ENCODE assay signal across 10 mouse cellular contexts in genomic region chr4:139623434-139624115, GRCm38 (mm10). TPM values are rescaled to one million over a fixed set of nuclear protein-coding genes. Genes with fewer than 3 reads are reported as not detected.
DNase-seq lines count a peak whose midpoint lies in the region; ATAC-seq and TF ChIP-seq lines count a peak whose summit lies in the region.
"Had no signal": no experiment of that assay in that cellular context is flagged by ENCODE, and none has a peak within 500 bp of the region (broad histone marks: within the 10 kb centered on the region; RNA-seq: fewer than 3 reads in every experiment).

No protein-coding gene starts in this region.

- H3K36me3 ChIP-seq in intestine, embryonic 14.5 days (ENCODE audit: control insufficient read depth, insufficient read depth, low read length) = no peaks in the 10 kb centered on the region
- H3K36me3 ChIP-seq in midbrain, embryonic 14.5 days (ENCODE audit: control insufficient read depth, insufficient read depth, low read length) = 0 out of 2 replicates have a peak, but pooled peaks cover 3% of the 10 kb centered on the region

- peaks cover 2% of the 10 kb centered on the region; the same call in 1 of the 2 replicates for H3K4me1 ChIP-seq in cortical plate, adult 2 months (ENCODE audit: control insufficient read depth, insufficient read depth, low read length)
- peaks cover 19% of the 10 kb centered on the region for H3K4me1 ChIP-seq in intestine, embryonic 14.5 days (replicated peaks; ENCODE audit: control insufficient read depth, insufficient read depth, low read length)
- H3K4me1 ChIP-seq in midbrain, embryonic 14.5 days (ENCODE audit: control insufficient read depth, insufficient read depth, low read length) = peaks cover 17% of the 10 kb centered on the region

- TF ChIP-seq CTCF in cortical plate, adult 2 months (IDR thresholded peaks at IDR 0.05; ENCODE audit: extremely low read depth, insufficient read depth, low read length) = no peak

- peak overlapping the region; percentile 91 for H3K4me2 ChIP-seq in intestine, embryonic 14.5 days (ENCODE audit: low read length)
- peak overlapping the region; percentile 86 for H3K4me2 ChIP-seq in midbrain, embryonic 14.5 days (ENCODE audit: low read length)

- ATAC-seq in intestine, embryonic 14.5 days (replicated peaks; ENCODE audit: low FRiP score, low TSS enrichment, low read depth) = no peak
- ATAC-seq in midbrain, embryonic 14.5 days (ENCODE audit: low FRiP score, low TSS enrichment) = no peak

- H3K9ac ChIP-seq in intestine, embryonic 14.5 days (ENCODE audit: low read length) = peak overlapping the region; percentile 66
- peak overlapping the region; percentile 65 for H3K9ac ChIP-seq in midbrain, embryonic 14.5 days (replicated peaks; ENCODE audit: low read length)

- no peak overlapping the region for H3K27ac ChIP-seq in cortical plate, adult 2 months (ENCODE audit: insufficient read depth, low read length)
- peak overlapping the region; percentile 79 for H3K27ac ChIP-seq in intestine, embryonic 14.5 days (ENCODE audit: low read depth)
- peak overlapping the region; percentile 90; the same call in 1 of the 2 replicates for H3K27ac ChIP-seq in midbrain, embryonic 14.5 days (replicated peaks; ENCODE audit: low read depth, low read length)

- H3K4me3 ChIP-seq in cortical plate, adult 2 months (ENCODE audit: insufficient read depth, low read length) = peak overlapping the region; percentile 54
- H3K4me3 ChIP-seq in intestine, embryonic 14.5 days (ENCODE audit: low read depth, low read length) = peak overlapping the region; percentile 75
- peak overlapping the region; percentile 71 for H3K4me3 ChIP-seq in midbrain, embryonic 14.5 days (replicated peaks; ENCODE audit: low read depth, low read length)

- intact Hi-C loops in left cerebral cortex, postnatal 10 days (cut with DNase I) = loop anchor here (2.0 kb wide), 1 partner anchor 49 kb away; no protein-coding TSS in a partner anchor

- H3K27me3 ChIP-seq in intestine, embryonic 14.5 days (replicated peaks; ENCODE audit: control insufficient read depth, insufficient read depth, low read length) = no peaks in the 10 kb centered on the region
- H3K27me3 ChIP-seq in midbrain, embryonic 14.5 days (ENCODE audit: control insufficient read depth, insufficient read depth, low read length) = no peaks in the 10 kb centered on the region
- H3K27me3 ChIP-seq: Patski had no signal

- peak; percentile 59 for DNase-seq in kidney, adult 11 months
- no peak for DNase-seq in kidney, postnatal 10 days
- no peak for DNase-seq in intestine, embryonic 14.5 days (ENCODE audit: low spot score)
- DNase-seq in midbrain, embryonic 14.5 days = no peak
- DNase-seq in left cerebral cortex, postnatal 10 days (ENCODE audit: extremely low spot score in 1 of 2, low spot score in 2 of 2) = no peak
- no peak for DNase-seq in layer of hippocampus, postnatal 25 days (ENCODE audit: extremely low spot score in 1 of 2, low spot score in 1 of 2)
- DNase-seq in urinary bladder, postnatal 10 days (ENCODE audit: low spot score) = no peak

- no peaks in the 10 kb centered on the region for H3K9me3 ChIP-seq in intestine, embryonic 14.5 days (ENCODE audit: control insufficient read depth, low read length)
- H3K9me3 ChIP-seq in midbrain, embryonic 14.5 days (ENCODE audit: control insufficient read depth, low read length) = no peaks in the 10 kb centered on the region

- 19% methylated on average over 21 of the region's 21 CpGs for WGBS in intestine, embryonic 14.5 days
- WGBS in midbrain, embryonic 14.5 days = 29% methylated on average over 21 of the region's 21 CpGs

- no peak for TF ChIP-seq POLR2A in cortical plate, adult 2 months (IDR thresholded peaks at IDR 0.05; ENCODE audit: extremely low read depth, insufficient read depth, low read length)

RNA-seq across cellular contexts. Expression of gene Aldh4a1, which starts 0.9 kb away (rescaled TPM):
- 20.6 and 22.8 TPM in 2 replicates for polyA plus RNA-seq in cortical plate, adult 2 months (2012; rRNA removed)
- 10.1 and 11.0 TPM in 2 replicates for polyA plus RNA-seq in intestine, embryonic 14.5 days (2014; fragmentation: Nextera tagmentation; extraction: Ambion mirVana)
- polyA plus RNA-seq in midbrain, embryonic 14.5 days (2014; fragmentation: Nextera tagmentation; extraction: Ambion mirVana) = 14.1 and 15.2 TPM in 2 replicates
- 10 to 100 TPM; 18.4 to 19.1 TPM for total RNA-seq in left cerebral cortex, postnatal 10 days (2021)
- 10 to 100 TPM; 18.0 to 20.2 TPM for total RNA-seq in layer of hippocampus, postnatal 25 days (2021)

RNA-seq across cellular contexts. Expression of gene Gm21969, which starts 20.6 kb away (rescaled TPM):
- not detected in 2 replicates for polyA plus RNA-seq in cortical plate, adult 2 months (2012; rRNA removed)
- polyA plus RNA-seq in intestine, embryonic 14.5 days (2014; fragmentation: Nextera tagmentation; extraction: Ambion mirVana) = not detected in 2 replicates
- polyA plus RNA-seq in midbrain, embryonic 14.5 days (2014; fragmentation: Nextera tagmentation; extraction: Ambion mirVana) = not detected in 2 replicates
- total RNA-seq in left cerebral cortex, postnatal 10 days (2021) = not detected
- total RNA-seq in layer of hippocampus, postnatal 25 days (2021) = not detected
- total RNA-seq: granulocyte monocyte progenitor cell, adult 5-6 weeks had no signal
- polyA plus RNA-seq: Patski had no signal

RNA-seq across cellular contexts. Expression of gene Tas1r2, which starts 29.8 kb away (rescaled TPM):
- not detected in 2 replicates for polyA plus RNA-seq in cortical plate, adult 2 months (2012; rRNA removed)
- not detected in 2 replicates for polyA plus RNA-seq in intestine, embryonic 14.5 days (2014; fragmentation: Nextera tagmentation; extraction: Ambion mirVana)
- polyA plus RNA-seq in midbrain, embryonic 14.5 days (2014; fragmentation: Nextera tagmentation; extraction: Ambion mirVana) = not detected in 2 replicates
- not detected for total RNA-seq in left cerebral cortex, postnatal 10 days (2021)
- not detected for total RNA-seq in layer of hippocampus, postnatal 25 days (2021)
- total RNA-seq: granulocyte monocyte progenitor cell, adult 5-6 weeks had no signal
